Mouse (Mus musculus) heart, embryonic 10.5 days (tissue): ENCODE measurements around the gene Cdc34. TPM values are rescaled to one million over a fixed set of nuclear protein-coding genes. Genes with fewer than 3 reads are reported as not detected.
A peak's percentile ranks its signal among the peaks of the same experiment; 100 is the strongest.
"Not testable (repeated sequence)": the region's sequence is repeated elsewhere in the genome, so short reads cannot be mapped to it uniquely, and the experiment has no call there.

Experiments
- DNase-seq: peaks from one replicate; pipeline ENCODE4 v3.0.0-alpha.2; 2017; ENCODE audit warnings: low spot score
- H3K27ac ChIP-seq: fragments of 300-500 bp; sonication (generic); 2 replicates; pipeline ENCODE4 v1.5.1; 2016; ENCODE audit warnings: mild to moderate bottlenecking
- H3K27me3 ChIP-seq: fragments of 300-500 bp; sonication (generic); 2 replicates; pipeline ENCODE4 v1.6.1; 2016; ENCODE audit warnings: mild to moderate bottlenecking; ENCODE audit not compliant: poor library complexity, insufficient read depth, severe bottlenecking
- H3K36me3 ChIP-seq: fragments of 300-500 bp; sonication (generic); 2 replicates; pipeline ENCODE4 v1.6.1; 2016; ENCODE audit warnings: mild to moderate bottlenecking, moderate library complexity
- H3K4me1 ChIP-seq: fragments of 300-500 bp; sonication (generic); 2 replicates; pipeline ENCODE4 v1.6.1; 2016; ENCODE audit warnings: mild to moderate bottlenecking
- H3K4me3 ChIP-seq: fragments of 300-500 bp; sonication (generic); 2 replicates; pipeline ENCODE4 v1.5.1; 2016; ENCODE audit warnings: mild to moderate bottlenecking, moderate library complexity
- H3K9me3 ChIP-seq: fragments of 300-500 bp; sonication (generic); 2 replicates; pipeline ENCODE4 v1.6.1; 2016; ENCODE audit warnings: mild to moderate bottlenecking, moderate library complexity
- WGBS: fragments of 180-500 bp; shearing (Covaris S2); methylation state at CpG from one replicate; pipeline ENCODE4 v1.1.7; 2016; 5-methylcytosine and 5-hydroxymethylcytosine counted together
- polyA plus RNA-seq: library from polyadenylated mRNA; unstranded; fragments of >200 nt; fragmentation: Nextera tagmentation; extraction: Ambion mirVana; gene quantifications from 2 replicates; pipeline ENCODE4 v1.2.1, GENCODE M21; 2016

The Cdc34 gene
- polyA plus RNA-seq, 1 experiment from 2014 or later = 188 TPM

DNA sequence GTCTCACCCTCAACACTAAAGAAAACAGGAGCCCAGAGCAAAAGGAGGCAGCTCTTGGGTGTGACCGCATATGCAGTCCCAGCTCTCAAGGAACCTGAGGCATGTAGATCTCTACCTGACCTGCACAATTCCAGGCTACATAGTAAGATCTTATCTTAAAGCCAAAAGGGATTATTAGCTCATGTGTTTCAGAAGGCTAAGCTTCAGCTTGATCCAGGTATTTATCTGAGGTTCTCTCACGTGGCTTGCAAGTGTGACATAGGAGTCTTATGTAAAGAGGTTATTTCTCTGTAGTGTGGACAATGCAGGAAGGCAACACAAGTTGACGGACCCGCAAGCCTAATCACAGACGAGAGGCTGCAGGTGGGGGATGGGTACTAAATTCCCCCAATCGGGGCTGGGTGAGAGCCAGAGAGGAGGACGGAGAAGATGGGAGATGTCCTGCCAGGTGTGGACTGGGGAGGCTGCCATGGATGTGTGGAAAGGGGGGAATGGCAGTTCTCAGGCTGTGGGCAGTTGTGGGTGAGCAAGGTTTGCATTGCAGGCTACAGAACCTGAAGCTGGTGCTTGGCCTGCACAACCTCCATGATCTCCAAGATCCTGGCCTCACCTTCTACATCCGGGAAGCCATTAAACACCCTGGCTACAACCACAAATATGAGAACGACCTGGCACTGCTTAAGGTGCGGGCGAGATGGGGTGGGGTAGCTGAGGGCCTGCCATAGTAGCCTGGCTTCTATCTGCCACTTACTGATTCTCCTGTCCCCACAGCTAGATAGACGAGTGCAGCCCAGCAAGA, 11.8 kb downstream of the Cdc34 start:
- no peaks in the 10 kb centered on the region for H3K27me3 ChIP-seq
- DNase-seq = no peak
- peaks cover 20% of the 10 kb centered on the region for H3K4me1 ChIP-seq
- no peak overlapping the region for H3K27ac ChIP-seq
- WGBS = 68% methylated on average over 12 of the region's 12 CpGs
- H3K4me3 ChIP-seq = no peak overlapping the region
- H3K36me3 ChIP-seq = peaks cover 17% of the 10 kb centered on the region
- H3K9me3 ChIP-seq = no peaks in the 10 kb centered on the region

- no peaks in the 10 kb centered on the region for H3K9me3 ChIP-seq
- peaks cover 20% of the 10 kb centered on the region for H3K4me1 ChIP-seq
- no peak for DNase-seq
- 81% methylated on average over 6 of the region's 6 CpGs for WGBS
- no peak overlapping the region for H3K27ac ChIP-seq
- no peak overlapping the region for H3K4me3 ChIP-seq
- no peaks in the 10 kb centered on the region for H3K27me3 ChIP-seq
- H3K36me3 ChIP-seq = peaks cover 11% of the 10 kb centered on the region
Observed at GRCm38 (mm10) chr10:79694379-79694655, 12.3 kb downstream of the Cdc34 start.

GRCm38 (mm10) chr10:79695231-79696128, 13.5 kb downstream of the Cdc34 start:
- peak overlapping the region; percentile 80 for H3K27ac ChIP-seq
- H3K4me3 ChIP-seq = no peak overlapping the region
- WGBS = 64% methylated on average over 13 of the region's 13 CpGs
- peaks cover 23% of the 10 kb centered on the region for H3K4me1 ChIP-seq
- DNase-seq = peak; percentile 90
- 0 out of 2 replicates have a peak, but pooled peaks cover 7% of the 10 kb centered on the region for H3K36me3 ChIP-seq
- no peaks in the 10 kb centered on the region for H3K9me3 ChIP-seq
- no peaks in the 10 kb centered on the region for H3K27me3 ChIP-seq

GRCm38 (mm10) chr10:79696129-79696651, 14.2 kb downstream of the Cdc34 start:
- H3K27ac ChIP-seq = peak overlapping the region; percentile 80
- DNase-seq = peak; percentile 76
- no peaks in the 10 kb centered on the region for H3K9me3 ChIP-seq
- H3K4me1 ChIP-seq = peaks cover 31% of the 10 kb centered on the region
- 0 out of 2 replicates have a peak, but pooled peaks cover 7% of the 10 kb centered on the region for H3K36me3 ChIP-seq
- no peaks in the 10 kb centered on the region for H3K27me3 ChIP-seq
- 42% methylated on average over 9 of the region's 9 CpGs for WGBS
- H3K4me3 ChIP-seq = no peak overlapping the region

DNA sequence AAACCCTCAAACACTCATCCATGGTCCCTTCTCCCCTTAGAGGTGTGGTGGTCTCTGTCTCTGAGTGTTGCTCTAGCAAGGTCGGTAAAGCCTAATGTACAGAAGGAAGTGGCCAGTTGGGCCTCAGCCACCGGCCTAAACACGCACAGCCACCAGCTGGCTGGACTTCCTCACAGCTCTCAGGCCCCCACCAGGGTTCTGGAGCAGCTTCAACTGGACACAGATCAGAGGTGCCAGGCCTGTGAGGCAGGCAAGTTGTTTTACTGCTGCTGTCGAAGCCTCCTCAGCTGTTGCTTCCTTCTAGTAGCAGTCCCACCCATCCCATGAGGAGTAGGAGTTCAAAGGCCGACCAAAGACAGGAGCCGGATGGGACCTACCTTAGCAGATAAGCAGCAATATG, 15.9 kb downstream of the Cdc34 start:
- H3K36me3 ChIP-seq = no peaks in the 10 kb centered on the region
- no peaks in the 10 kb centered on the region for H3K9me3 ChIP-seq
- no peaks in the 10 kb centered on the region for H3K27me3 ChIP-seq
- H3K27ac ChIP-seq = no peak overlapping the region
- WGBS = 75% methylated on average over 6 of the region's 6 CpGs
- no peak for DNase-seq
- no peak overlapping the region for H3K4me3 ChIP-seq
- H3K4me1 ChIP-seq = peaks cover 39% of the 10 kb centered on the region

- Histone ChIP-seq H3K4me1 (peaks cover 39% of the 10 kb centered on the region), H3K4me3 (no peak overlapping the region), H3K27me3 (no peaks in the 10 kb centered on the region), H3K9me3 (no peaks in the 10 kb centered on the region), H3K36me3 (no peaks in the 10 kb centered on the region), H3K27ac (no peak overlapping the region)
- DNase-seq = no peak
- WGBS = 84% methylated on average over 6 of the region's 6 CpGs
Observed at GRCm38 (mm10) chr10:79698459-79698858, 16.5 kb downstream of the Cdc34 start.

- H3K36me3 ChIP-seq = no peaks in the 10 kb centered on the region
- WGBS = 27% methylated on average over 7 of the region's 7 CpGs
- DNase-seq = peak; percentile 72
- no peaks in the 10 kb centered on the region for H3K9me3 ChIP-seq
- H3K27me3 ChIP-seq = no peaks in the 10 kb centered on the region
- H3K4me1 ChIP-seq = peaks cover 40% of the 10 kb centered on the region
- H3K27ac ChIP-seq = peak overlapping the region; percentile 81
- H3K4me3 ChIP-seq = peak overlapping the region; percentile 8; the same call in 1 of the 2 replicates
Observed at GRCm38 (mm10) chr10:79700676-79701075, 18.7 kb downstream of the Cdc34 start.

DNA sequence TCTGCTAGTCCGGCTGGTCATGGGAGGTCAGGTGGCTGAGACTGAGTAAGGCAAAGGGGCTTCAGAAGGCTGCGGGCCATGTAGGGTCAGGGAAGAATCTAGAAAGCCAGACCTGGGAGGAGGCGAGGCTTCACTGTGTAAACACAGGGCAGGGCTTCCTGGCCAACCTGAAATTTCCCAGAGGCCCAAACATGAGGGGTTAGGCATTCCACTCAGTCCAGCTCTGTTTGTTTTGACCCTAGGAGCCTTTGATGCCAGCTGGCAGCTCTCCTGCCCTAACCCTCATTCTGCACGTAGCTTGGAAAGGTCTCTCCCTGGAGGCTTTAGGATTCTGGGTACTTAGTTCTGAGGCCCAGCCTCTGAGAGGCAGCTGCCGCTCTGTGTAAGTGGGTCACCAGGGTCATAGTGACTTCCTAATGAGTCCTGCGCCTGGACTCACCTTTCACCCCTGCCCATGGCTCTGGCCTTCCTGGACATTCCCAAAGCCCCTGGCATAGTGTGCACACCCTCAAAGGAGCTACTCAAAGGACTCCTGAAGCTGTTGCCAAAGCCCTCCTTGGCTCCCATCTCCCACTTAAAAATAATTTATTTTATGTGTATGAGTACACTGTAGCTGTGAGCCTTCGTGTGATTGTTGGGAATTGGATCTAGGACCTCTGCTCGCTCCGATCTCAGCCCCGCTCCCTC, 19.6 kb downstream of the Cdc34 start:
- H3K4me3 ChIP-seq = peak overlapping the region; percentile 8; the same call in 1 of the 2 replicates
- H3K36me3 ChIP-seq = peaks cover 6% of the 10 kb centered on the region
- H3K27me3 ChIP-seq = no peaks in the 10 kb centered on the region
- peak; percentile 76 for DNase-seq
- H3K4me1 ChIP-seq = peaks cover 40% of the 10 kb centered on the region
- H3K9me3 ChIP-seq = no peaks in the 10 kb centered on the region
- H3K27ac ChIP-seq = peak overlapping the region; percentile 81
- 49% methylated on average over 10 of the region's 10 CpGs for whole genome bisulfite sequencing

DNA sequence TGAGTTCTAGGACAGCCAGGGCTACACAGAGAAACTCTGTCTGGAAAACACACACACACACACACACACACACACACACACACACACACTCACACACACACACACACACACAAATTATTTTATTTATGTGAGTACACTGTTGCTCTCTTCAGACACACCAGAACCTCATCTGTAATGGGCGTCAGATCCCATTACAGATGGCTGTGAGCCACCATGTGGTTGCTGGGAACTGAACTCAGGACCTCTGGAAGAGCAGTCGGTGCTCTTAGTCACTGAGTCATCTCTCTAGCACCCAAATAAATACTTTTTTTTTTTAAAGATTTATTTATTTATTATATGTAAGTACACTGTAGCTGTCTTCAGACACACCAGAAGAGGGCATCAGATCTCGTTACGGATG, 21.0 kb downstream of the Cdc34 start:
- H3K4me3 ChIP-seq, DNase-seq, H3K27me3 ChIP-seq, H3K9me3 ChIP-seq, H3K27ac ChIP-seq: not testable (repeated sequence)
- Histone ChIP-seq H3K36me3 (peaks cover 20% of the 10 kb centered on the region), H3K4me1 (peaks cover 52% of the 10 kb centered on the region)
- WGBS = 88% methylated on average over 4 of the region's 4 CpGs

- H3K4me3 ChIP-seq = peak overlapping the region; percentile 74
Observed at GRCm38 (mm10) chr10:79703541-79703940, 21.5 kb downstream of the Cdc34 start.

GRCm38 (mm10) chr10:79704065-79704969, 22.3 kb downstream of the Cdc34 start, which contains the start of gene Bsg:
TSS of gene Bsg (plus strand) at chr10:79704491.
- 1% methylated on average over 65 of the region's 65 CpGs for WGBS
- no peaks in the 10 kb centered on the region for H3K9me3 ChIP-seq
- no peaks in the 10 kb centered on the region for H3K27me3 ChIP-seq
- peaks cover 66% of the 10 kb centered on the region for H3K4me1 ChIP-seq
- DNase-seq = peak; percentile 99
- peak within 1 kb of the TSS; percentile 74 for H3K4me3 ChIP-seq
- peak within 1 kb of the TSS; percentile 95 for H3K27ac ChIP-seq
- peaks cover 33% of the 10 kb centered on the region for H3K36me3 ChIP-seq

More at GRCm38 (mm10) chr10:79703541-79703940, 21.5 kb downstream of the Cdc34 start:
- Histone ChIP-seq H3K27ac (peak overlapping the region; percentile 95), H3K36me3 (peaks cover 25% of the 10 kb centered on the region), H3K4me1 (peaks cover 58% of the 10 kb centered on the region), H3K27me3 (no peaks in the 10 kb centered on the region), H3K9me3 (no peaks in the 10 kb centered on the region)
- no peak for DNase-seq
- WGBS = 73% methylated on average over 10 of the region's 10 CpGs

- Histone ChIP-seq H3K27ac (peak overlapping the region; percentile 95), H3K4me1 (peaks cover 70% of the 10 kb centered on the region)
Observed at GRCm38 (mm10) chr10:79704970-79705360, 23.0 kb downstream of the Cdc34 start.

More at GRCm38 (mm10) chr10:79704970-79705360, 23.0 kb downstream of the Cdc34 start:
- peaks cover 39% of the 10 kb centered on the region for H3K36me3 ChIP-seq
- 5% methylated on average over 10 of the region's 10 CpGs for WGBS
- H3K9me3 ChIP-seq = no peaks in the 10 kb centered on the region
- peak overlapping the region; percentile 74 for H3K4me3 ChIP-seq
- H3K27me3 ChIP-seq = no peaks in the 10 kb centered on the region
- DNase-seq = no peak
